Mouse (Mus musculus) adrenal gland, postnatal 14 days (tissue): ENCODE results near the gene Syf2. TPM values are rescaled to one million over a fixed set of nuclear protein-coding genes. Genes with fewer than 3 reads are reported as not detected.

ENCODE experiments used
- DNase-seq: peaks from one replicate; pipeline ENCODE4 v3.0.0; 2021; ENCODE audit warnings: mixed read lengths
- total RNA-seq: library from RNA; stranded (reverse); gene quantifications from 2 replicates; pipeline ENCODE4 v1.2.3, GENCODE M21; 2021

Syf2 gene
- total RNA-seq, 1 experiment from 2014 or later: 81.4 TPM

DNA sequence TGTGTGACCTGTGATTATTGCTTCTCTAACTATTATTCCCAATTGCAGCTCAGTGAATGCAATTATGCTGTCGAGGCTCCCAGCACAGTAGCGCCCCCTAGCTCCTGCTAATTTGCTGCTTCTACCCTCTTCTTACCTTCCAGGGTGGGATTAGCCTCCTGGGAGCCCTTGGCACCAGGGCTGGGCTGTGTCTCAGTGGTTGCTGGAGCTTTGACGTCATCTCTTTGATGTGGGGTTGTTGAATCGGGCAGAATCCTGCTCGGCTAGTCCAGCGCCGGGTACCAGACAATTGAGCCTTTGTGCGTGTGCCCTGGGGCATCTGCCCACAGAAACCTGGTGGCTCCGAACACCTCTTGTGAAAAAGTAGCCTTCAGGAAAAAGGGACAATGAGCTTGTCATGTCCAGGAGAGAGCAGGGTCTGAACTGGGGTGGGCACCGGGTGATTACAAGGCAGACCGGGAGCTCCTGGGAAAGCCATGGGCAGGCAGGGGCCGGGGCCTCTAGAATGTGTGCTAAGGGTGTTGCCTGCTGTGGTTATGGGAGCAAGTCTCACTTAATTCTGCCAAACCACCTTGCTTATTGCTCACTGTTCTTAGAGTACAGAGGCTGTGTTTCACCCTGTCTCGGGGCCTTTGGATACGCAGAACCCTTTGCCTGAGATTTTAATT is 44.7 kb downstream of the Syf2 start:
- peak; percentile 32 for DNase-seq

- DNase-seq: no peak
Observed at GRCm38 (mm10) chr4:134975929-134976308, 45.2 kb downstream of the Syf2 start.

- DNase-seq: no peak
Observed at GRCm38 (mm10) chr4:134978930-134979329, 48.2 kb downstream of the Syf2 start.

GRCm38 (mm10) chr4:134981959-134982431 is 51.3 kb downstream of the Syf2 start:
- no peak for DNase-seq

DNA sequence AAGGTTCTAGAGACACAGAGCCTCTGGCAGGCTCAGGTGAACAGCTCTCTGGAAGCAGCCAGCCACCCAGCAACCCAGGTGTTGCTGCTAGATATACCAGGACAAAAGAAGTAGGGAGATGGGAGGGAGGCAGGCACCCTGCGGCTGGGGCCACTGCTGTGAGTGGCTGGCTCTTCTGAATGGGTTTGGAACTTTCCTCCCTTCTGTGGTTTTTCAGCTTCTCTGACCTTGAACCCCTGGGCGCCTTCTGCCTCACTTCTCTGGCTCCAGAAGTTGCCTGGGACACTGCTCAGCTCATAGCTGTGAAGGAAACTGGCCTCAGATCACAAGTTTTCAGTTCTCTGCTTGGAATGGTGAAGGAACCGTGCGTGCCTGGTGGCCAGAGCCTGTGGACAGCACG is 52.4 kb downstream of the Syf2 start:
- no peak for DNase-seq

GRCm38 (mm10) chr4:134984555-134984954 is 53.9 kb downstream of the Syf2 start:
- DNase-seq: no peak

- no peak for DNase-seq
Observed at GRCm38 (mm10) chr4:134985626-134986335, 55.1 kb downstream of the Syf2 start.

DNA sequence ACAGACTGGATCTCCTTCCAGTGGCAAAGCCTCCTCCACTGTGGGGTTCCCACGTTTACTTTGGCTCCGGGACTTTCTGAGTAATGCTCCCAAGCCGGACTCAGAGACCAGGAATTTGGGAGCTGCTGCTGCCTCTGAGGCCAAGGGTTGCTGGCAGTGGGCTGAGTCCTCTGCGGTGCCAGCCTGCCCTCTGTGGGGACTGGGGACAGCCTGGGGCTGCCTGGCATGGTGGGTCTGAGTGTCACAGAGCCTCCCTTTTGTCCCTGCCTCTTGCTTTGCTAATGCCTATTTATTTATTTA is 55.6 kb downstream of the Syf2 start:
- peak; percentile 31 for DNase-seq

DNA sequence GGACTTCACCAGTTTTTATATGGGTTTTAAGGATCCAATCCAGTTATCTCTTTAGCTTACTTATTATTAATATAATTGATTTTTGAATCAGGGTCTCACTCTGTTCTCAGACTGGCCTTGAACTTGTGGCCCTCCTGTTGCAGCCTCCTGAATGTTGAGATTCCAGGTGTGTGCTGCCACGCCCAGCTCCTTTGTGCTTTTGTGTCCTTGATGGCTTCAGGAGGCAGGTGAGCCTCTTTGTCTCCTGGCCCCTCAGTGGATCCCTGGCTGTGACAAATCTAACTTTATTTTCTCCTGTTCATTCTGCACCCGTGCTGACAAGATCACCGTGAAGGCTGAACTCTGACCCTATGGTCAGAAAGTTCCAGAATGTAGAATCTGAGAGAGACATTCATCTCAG is 56.3 kb downstream of the Syf2 start:
- DNase-seq: no peak

Other genes with a start within 250 kb of the Syf2 start
- gene Man1c1, start 226.6 kb upstream of the Syf2 start, total RNA-seq: 19.6 and 21.5 TPM in 2 replicates
- gene Ldlrap1, start 162.9 kb upstream of the Syf2 start, total RNA-seq: 46.4 and 53.1 TPM in 2 replicates
- gene Maco1, start 77.6 kb upstream of the Syf2 start, total RNA-seq: 35.3 and 35.6 TPM in 2 replicates
- gene Rhd, start 66.4 kb upstream of the Syf2 start, total RNA-seq: 1.1 and 8.4 TPM in 2 replicates
- gene Tmem50a, start 15.9 kb upstream of the Syf2 start, total RNA-seq: 215 and 225 TPM in 2 replicates
- 394 and 402 TPM in 2 replicates for gene Rsrp1, start 7.3 kb upstream of the Syf2 start, total RNA-seq
- gene Runx3, start 189.8 kb downstream of the Syf2 start, total RNA-seq: 1.7 and 7.3 TPM in 2 replicates